Mouse (Mus musculus) liver, embryonic 14.5 days (tissue): ENCODE data around the gene Mall.

Experiments used
- CTCF ChIP-seq: IDR thresholded peaks from 2 replicates; pipeline ENCODE4 v1.5.1; 2016; ENCODE audit warnings: antibody characterized with exemption, low read depth, control low read depth
- EP300 ChIP-seq: IDR thresholded peaks from 2 replicates; pipeline ENCODE4 v1.6.1; 2016; ENCODE audit warnings: antibody characterized with exemption, low read depth

GRCm38 (mm10) chr2:127729671-127730070 lies at the start of gene Mall:
- TF ChIP-seq CTCF (no peak), EP300 (no peak)
